Mouse (Mus musculus) kidney, embryonic 16.5 days (tissue): ENCODE results near the gene Catsper2. TPM values are rescaled to one million over a fixed set of nuclear protein-coding genes. Genes with fewer than 3 reads are reported as not detected.
A peak's percentile ranks its signal among the peaks of the same experiment; 100 is the strongest.

ENCODE experiments used
- ATAC-seq: fragments of 200-750 bp; cut with Nextera tagmentation; 2 replicates; pipeline ENCODE4 v1.8.0; 2017; ENCODE audit warnings: moderate TSS enrichment; ENCODE audit not compliant: low FRiP score, low TSS enrichment
- H3K27ac ChIP-seq: fragments of 300-500 bp; sonication (generic); 2 replicates; pipeline ENCODE4 v1.5.1; 2014; ENCODE audit warnings: low read length
- H3K27me3 ChIP-seq: fragments of 300-500 bp; sonication (generic); 2 replicates; pipeline ENCODE4 v1.6.1; 2014; ENCODE audit warnings: low read length, control low read depth, mixed read lengths; ENCODE audit not compliant: insufficient read depth
- H3K36me3 ChIP-seq: fragments of 300-500 bp; sonication (generic); 2 replicates; pipeline ENCODE4 v1.6.1; 2014; ENCODE audit warnings: low read length, control low read depth, mixed read lengths; ENCODE audit not compliant: insufficient read depth
- H3K4me1 ChIP-seq: fragments of 300-500 bp; sonication (generic); 2 replicates; pipeline ENCODE4 v1.6.1; 2014; ENCODE audit warnings: low read length, control low read depth, mixed read lengths; ENCODE audit not compliant: insufficient read depth
- H3K4me2 ChIP-seq: fragments of 300-500 bp; sonication (generic); replicated peaks from 2 replicates; pipeline ENCODE4 v1.6.1; 2014; ENCODE audit warnings: low read depth, low read length
- H3K4me3 ChIP-seq: fragments of 300-500 bp; sonication (generic); 2 replicates; pipeline ENCODE4 v1.5.1; 2014; ENCODE audit warnings: mild to moderate bottlenecking, low read length
- H3K9ac ChIP-seq: fragments of 300-500 bp; sonication (generic); replicated peaks from 2 replicates; pipeline ENCODE4 v1.6.1; 2014; ENCODE audit warnings: low read length
- H3K9me3 ChIP-seq: fragments of 300-500 bp; sonication (generic); 2 replicates; pipeline ENCODE4 v1.6.1; 2016; ENCODE audit warnings: low read length, control low read depth
- WGBS: fragments of 180-500 bp; shearing (Covaris S2); extraction: QIAGEN DNeasy Blood & Tissue Kit; methylation state at CpG from one replicate; pipeline ENCODE4 v1.1.7; 2014; 5-methylcytosine and 5-hydroxymethylcytosine counted together
- polyA plus RNA-seq: library from polyadenylated mRNA; unstranded; fragments of >200 nt; fragmentation: Nextera tagmentation; extraction: Ambion mirVana; gene quantifications from 2 replicates; pipeline ENCODE4 v1.2.1, GENCODE M21; 2015

The Catsper2 gene
- 2.0 and 3.0 TPM in 2 replicates for polyA plus RNA-seq

GRCm38 (mm10) chr2:121413387-121414042, at the start of gene Catsper2, which contains the start of gene Pdia3:
Gene Catsper2 (minus strand): TSS chr2:121413792.
Gene Pdia3 (plus strand): TSS chr2:121413775.
- H3K27me3 ChIP-seq = no peaks in the 10 kb centered on the region
- peak within 1 kb of the TSS; percentile 98 for H3K27ac ChIP-seq
- H3K4me2 ChIP-seq = peak within 1 kb of the TSS; percentile 74
- H3K4me1 ChIP-seq = peaks cover 31% of the 10 kb centered on the region
- ATAC-seq = peak; percentile 99
- under 1% methylated on average over 59 of the region's 68 CpGs for WGBS
- H3K9ac ChIP-seq = peak within 1 kb of the TSS; percentile 99
- peaks cover 14% of the 10 kb centered on the region for H3K36me3 ChIP-seq
- H3K9me3 ChIP-seq = no peaks in the 10 kb centered on the region
- peak within 1 kb of the TSS; percentile 95 for H3K4me3 ChIP-seq

DNA sequence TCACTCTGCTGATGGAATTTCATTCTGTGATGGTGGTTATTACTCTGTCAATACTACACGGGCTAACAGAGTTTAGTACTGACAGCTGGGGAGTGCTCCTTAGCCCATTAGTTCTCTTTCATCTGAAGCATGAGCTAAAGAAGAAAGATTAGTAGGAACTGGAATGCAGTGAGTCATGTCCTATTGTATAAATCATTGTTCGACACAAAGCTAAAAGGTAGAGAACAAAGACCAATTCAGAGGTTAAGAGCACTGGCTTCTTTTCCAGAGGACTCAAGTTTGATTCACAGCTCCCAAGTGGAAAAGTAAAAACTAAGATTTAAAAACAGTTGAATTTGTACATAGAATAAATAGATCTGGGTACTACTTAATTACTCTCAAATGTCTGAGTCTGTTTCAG, 46.5 kb upstream of the Catsper2 start:
- no peak overlapping the region for H3K4me2 ChIP-seq
- H3K4me1 ChIP-seq = peaks cover 12% of the 10 kb centered on the region
- no peak for ATAC-seq
- no peaks in the 10 kb centered on the region for H3K27me3 ChIP-seq
- peaks cover 7% of the 10 kb centered on the region; the same call in 1 of the 2 replicates for H3K36me3 ChIP-seq
- no peak overlapping the region for H3K4me3 ChIP-seq
- H3K9me3 ChIP-seq = no peaks in the 10 kb centered on the region
- no peak overlapping the region for H3K27ac ChIP-seq
- H3K9ac ChIP-seq = no peak overlapping the region
- 36% methylated on average over 2 of the region's 2 CpGs for WGBS

GRCm38 (mm10) chr2:121456692-121457642, 43.4 kb upstream of the Catsper2 start, which contains the start of gene Serinc4:
Gene Serinc4 (minus strand): TSS chr2:121456781.
- WGBS = 4% methylated on average over 41 of the region's 41 CpGs
- Histone ChIP-seq H3K27me3 (no peaks in the 10 kb centered on the region), H3K4me3 (peak within 1 kb of the TSS; percentile 74), H3K27ac (peak within 1 kb of the TSS; percentile 81), H3K4me2 (peak within 1 kb of the TSS; percentile 74), H3K36me3 (peaks cover 26% of the 10 kb centered on the region), H3K9ac (peak within 1 kb of the TSS; percentile 78), H3K4me1 (peaks cover 16% of the 10 kb centered on the region), H3K9me3 (no peaks in the 10 kb centered on the region)
- ATAC-seq = peak; percentile 93

GRCm38 (mm10) chr2:121455534-121455933, 41.9 kb upstream of the Catsper2 start:
- H3K4me1 ChIP-seq = peaks cover 25% of the 10 kb centered on the region
- no peak overlapping the region for H3K4me2 ChIP-seq
- no peak for ATAC-seq
- no peaks in the 10 kb centered on the region for H3K9me3 ChIP-seq
- peaks cover 34% of the 10 kb centered on the region for H3K36me3 ChIP-seq
- no peak overlapping the region for H3K9ac ChIP-seq
- no peak overlapping the region for H3K27ac ChIP-seq
- H3K27me3 ChIP-seq = no peaks in the 10 kb centered on the region
- no peak overlapping the region for H3K4me3 ChIP-seq
- 73% methylated on average over 5 of the region's 5 CpGs for WGBS

GRCm38 (mm10) chr2:121453917-121454316, 40.3 kb upstream of the Catsper2 start:
- H3K4me3 ChIP-seq = no peak overlapping the region
- 86% methylated on average over 6 of the region's 6 CpGs for WGBS
- no peaks in the 10 kb centered on the region for H3K9me3 ChIP-seq
- no peaks in the 10 kb centered on the region for H3K27me3 ChIP-seq
- peaks cover 34% of the 10 kb centered on the region for H3K36me3 ChIP-seq
- no peak for ATAC-seq
- H3K4me1 ChIP-seq = peaks cover 29% of the 10 kb centered on the region
- no peak overlapping the region for H3K9ac ChIP-seq
- H3K27ac ChIP-seq = no peak overlapping the region
- no peak overlapping the region for H3K4me2 ChIP-seq

- 75% methylated on average over 4 of the region's 4 CpGs for WGBS
- Histone ChIP-seq H3K27me3 (no peaks in the 10 kb centered on the region), H3K36me3 (peaks cover 27% of the 10 kb centered on the region), H3K4me1 (peaks cover 29% of the 10 kb centered on the region), H3K9me3 (no peaks in the 10 kb centered on the region), H3K9ac (no peak within 1 kb of the TSS), H3K4me3 (no peak within 1 kb of the TSS), H3K4me2 (no peak within 1 kb of the TSS), H3K27ac (no peak within 1 kb of the TSS)
- ATAC-seq = no peak
Observed at GRCm38 (mm10) chr2:121452990-121453389, 39.4 kb upstream of the Catsper2 start, which contains the start of gene Hypk. Gene Hypk (plus strand): TSS chr2:121453290.

- no peaks in the 10 kb centered on the region for H3K9me3 ChIP-seq
- peaks cover 27% of the 10 kb centered on the region for H3K36me3 ChIP-seq
- no peak overlapping the region for H3K9ac ChIP-seq
- H3K27me3 ChIP-seq = no peaks in the 10 kb centered on the region
- no peak overlapping the region for H3K4me3 ChIP-seq
- no peak for ATAC-seq
- H3K27ac ChIP-seq = no peak overlapping the region
- 86% methylated on average over 4 of the region's 4 CpGs for WGBS
- H3K4me2 ChIP-seq = no peak overlapping the region
- peaks cover 27% of the 10 kb centered on the region for H3K4me1 ChIP-seq
Observed at GRCm38 (mm10) chr2:121452361-121452760, 38.8 kb upstream of the Catsper2 start.

DNA sequence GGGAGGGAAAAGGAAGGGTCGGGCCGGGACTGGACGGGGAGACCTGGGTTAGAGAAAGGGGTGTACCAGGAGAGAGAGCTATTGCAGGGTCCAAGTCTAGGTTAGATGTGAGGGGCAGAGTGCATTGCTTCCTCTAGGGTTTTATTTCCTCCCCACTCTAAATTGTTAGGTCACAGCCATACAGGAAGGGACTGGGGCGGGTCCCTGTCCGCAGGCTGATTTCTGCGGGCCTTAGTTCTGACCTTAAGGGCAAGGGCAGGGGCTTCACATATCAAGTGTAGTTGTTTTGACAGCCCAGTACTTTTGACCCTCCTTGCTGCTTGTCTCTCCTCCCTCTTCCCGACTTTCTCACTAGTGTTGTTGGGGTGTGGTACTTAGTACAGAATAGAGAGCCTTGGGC, 36.5 kb upstream of the Catsper2 start:
- no peak for ATAC-seq
- Histone ChIP-seq H3K4me3 (peak overlapping the region; percentile 97), H3K9ac (peak overlapping the region; percentile 97), H3K27me3 (no peaks in the 10 kb centered on the region), H3K9me3 (no peaks in the 10 kb centered on the region), H3K36me3 (peaks cover 27% of the 10 kb centered on the region), H3K27ac (peak overlapping the region; percentile 91), H3K4me1 (peaks cover 21% of the 10 kb centered on the region), H3K4me2 (peak overlapping the region; percentile 77)
- 2% methylated on average over 7 of the region's 7 CpGs for WGBS

DNA sequence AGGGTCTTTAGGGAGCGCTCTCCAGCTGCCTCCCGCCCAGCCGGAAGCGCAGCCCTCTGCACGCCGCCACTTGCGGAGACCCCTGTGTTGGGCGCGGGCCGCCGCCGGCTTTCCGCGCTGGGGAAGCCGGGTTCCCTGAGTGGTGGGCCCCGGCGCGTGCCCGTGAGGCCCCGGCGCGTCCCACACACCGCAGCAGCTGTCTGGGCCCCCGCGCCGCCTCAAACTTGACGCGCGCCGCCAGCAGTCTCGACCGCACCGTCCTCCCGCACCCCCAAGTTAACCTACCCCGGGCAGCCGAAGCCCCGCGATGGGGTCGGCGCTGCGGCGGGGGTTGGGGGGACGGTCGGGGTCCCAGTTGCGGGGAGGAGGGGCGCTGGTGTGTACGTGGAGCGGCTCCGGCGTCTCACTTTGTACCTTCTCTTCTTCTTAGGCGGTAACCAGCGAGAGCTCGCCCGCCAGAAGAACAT, 36.0 kb upstream of the Catsper2 start:
- ATAC-seq = peak; percentile 64
- H3K4me1 ChIP-seq = peaks cover 21% of the 10 kb centered on the region
- under 1% methylated on average over 53 of the region's 54 CpGs for WGBS

More for the DNA sequence above, 36.0 kb upstream of the Catsper2 start:
- Histone ChIP-seq H3K4me3 (peak overlapping the region; percentile 97), H3K4me2 (peak overlapping the region; percentile 77), H3K27me3 (no peaks in the 10 kb centered on the region), H3K9ac (peak overlapping the region; percentile 97), H3K27ac (peak overlapping the region; percentile 91), H3K36me3 (peaks cover 27% of the 10 kb centered on the region), H3K9me3 (no peaks in the 10 kb centered on the region)
